Comparison of ENCODE assay signal across 13 mouse cellular contexts in the genomic region with DNA sequence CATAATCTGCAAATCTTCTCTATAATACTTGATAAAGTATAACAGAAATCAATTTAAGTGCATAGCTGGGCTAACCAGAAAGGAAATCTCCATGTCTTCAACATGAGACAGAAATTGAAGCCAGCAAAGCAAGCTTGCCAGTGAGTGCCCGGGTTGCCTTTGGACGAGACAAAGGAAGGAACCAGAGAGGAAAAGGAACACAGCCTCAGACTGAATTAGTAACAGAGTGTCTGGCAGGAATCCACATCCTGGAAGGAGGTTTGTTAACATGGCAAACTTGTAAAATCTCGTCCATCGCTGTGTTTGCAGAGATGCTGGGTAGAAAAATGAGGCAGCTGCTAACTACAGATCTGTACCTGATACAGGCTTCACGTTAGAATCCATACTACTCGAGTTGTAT.
DNase-seq lines count a peak whose midpoint lies in the region; ATAC-seq and TF ChIP-seq lines count a peak whose summit lies in the region.
"Had no signal": no experiment of that assay in that cellular context is flagged by ENCODE, and none has a peak within 500 bp of the region (broad histone marks: within the 10 kb centered on the region; RNA-seq: fewer than 3 reads in every experiment).

No protein-coding gene starts in this region.

- no peaks in the 10 kb centered on the region for H3K9me3 ChIP-seq in kidney, postnatal 0 days (replicated peaks; ENCODE audit: low read length)
- no peaks in the 10 kb centered on the region for H3K9me3 ChIP-seq in midbrain, postnatal 0 days (ENCODE audit: low read length)
- no peaks in the 10 kb centered on the region for H3K9me3 ChIP-seq in midbrain, embryonic 13.5 days
- no peaks in the 10 kb centered on the region for H3K9me3 ChIP-seq in intestine, embryonic 16.5 days (ENCODE audit: control insufficient read depth, low read length)
- H3K9me3 ChIP-seq: embryonic facial prominence, embryonic 12.5 days; forebrain, embryonic 13.5 days; heart, embryonic 15.5 days; hindbrain, embryonic 15.5 days had no signal

- H3K9ac ChIP-seq in kidney, postnatal 0 days (ENCODE audit: low read depth, low read length), result no peak overlapping the region
- H3K9ac ChIP-seq in midbrain, postnatal 0 days (replicated peaks; ENCODE audit: low read length, poor library complexity, severe bottlenecking), result no peak overlapping the region
- H3K9ac ChIP-seq in midbrain, embryonic 13.5 days (replicated peaks), result no peak overlapping the region
- no peak overlapping the region for H3K9ac ChIP-seq in intestine, embryonic 16.5 days (ENCODE audit: low read depth, low read length)
- H3K9ac ChIP-seq: embryonic facial prominence, embryonic 12.5 days; forebrain, embryonic 13.5 days; heart, embryonic 15.5 days; hindbrain, embryonic 15.5 days had no signal

- H3K4me2 ChIP-seq in kidney, postnatal 0 days (ENCODE audit: low read length), result no peak overlapping the region
- H3K4me2 ChIP-seq in midbrain, postnatal 0 days (ENCODE audit: low read depth, low read length, poor library complexity, severe bottlenecking), result no peak overlapping the region
- no peak overlapping the region for H3K4me2 ChIP-seq in midbrain, embryonic 13.5 days (replicated peaks)
- H3K4me2 ChIP-seq in intestine, embryonic 16.5 days (ENCODE audit: low read depth, low read length), result no peak overlapping the region
- H3K4me2 ChIP-seq: embryonic facial prominence, embryonic 12.5 days; forebrain, embryonic 13.5 days; heart, embryonic 15.5 days; hindbrain, embryonic 15.5 days had no signal

- ATAC-seq in kidney, postnatal 0 days (replicated peaks; ENCODE audit: low FRiP score, low read depth), result no peak
- no peak for ATAC-seq in midbrain, postnatal 0 days (ENCODE audit: low FRiP score)
- no peak for ATAC-seq in midbrain, embryonic 13.5 days
- no peak for ATAC-seq in intestine, embryonic 16.5 days
- ATAC-seq: forebrain, embryonic 13.5 days had no signal

- no peak overlapping the region for H3K27ac ChIP-seq in kidney, postnatal 0 days
- H3K27ac ChIP-seq in midbrain, postnatal 0 days (ENCODE audit: low read depth, low read length), result no peak overlapping the region
- H3K27ac ChIP-seq in midbrain, embryonic 13.5 days, result no peak overlapping the region
- no peak overlapping the region for H3K27ac ChIP-seq in intestine, embryonic 16.5 days (ENCODE audit: low read length)
- H3K27ac ChIP-seq: embryonic facial prominence, embryonic 12.5 days; forebrain, embryonic 13.5 days; heart, embryonic 15.5 days; hindbrain, embryonic 15.5 days had no signal

- H3K27me3 ChIP-seq in kidney, postnatal 0 days (ENCODE audit: insufficient read depth, low read length), result no peaks in the 10 kb centered on the region
- no peaks in the 10 kb centered on the region for H3K27me3 ChIP-seq in midbrain, postnatal 0 days (ENCODE audit: insufficient read depth, low read length)
- no peaks in the 10 kb centered on the region for H3K27me3 ChIP-seq in midbrain, embryonic 13.5 days
- no peaks in the 10 kb centered on the region for H3K27me3 ChIP-seq in intestine, embryonic 16.5 days (replicated peaks; ENCODE audit: control insufficient read depth, insufficient read depth, low read length)
- H3K27me3 ChIP-seq: embryonic facial prominence, embryonic 12.5 days; forebrain, embryonic 13.5 days; heart, embryonic 15.5 days; hindbrain, embryonic 15.5 days had no signal

- peak; percentile 11 to 40 for DNase-seq in cerebellum, postnatal 14 days
- no peak for DNase-seq in cerebellum, adult 11-12 months
- DNase-seq in kidney, postnatal 0 days (ENCODE audit: low spot score), result peak; percentile 10
- no peak for DNase-seq in kidney, adult 11 months
- peak; percentile 54 for DNase-seq in midbrain, postnatal 0 days (ENCODE audit: low spot score)
- DNase-seq in right cerebral cortex, postnatal 14 days, result peak; percentile 14
- DNase-seq: gastrocnemius, postnatal 36 days had no signal

- WGBS in kidney, postnatal 0 days, result 69% methylated on average over 6 of the region's 6 CpGs
- WGBS in midbrain, postnatal 0 days, result 68% methylated on average over 6 of the region's 6 CpGs
- WGBS in midbrain, embryonic 13.5 days, result 71% methylated on average over 6 of the region's 6 CpGs
- WGBS in intestine, embryonic 16.5 days, result 60% methylated on average over 6 of the region's 6 CpGs

- no peak for TF ChIP-seq CTCF in kidney, postnatal 0 days (IDR thresholded peaks at IDR 0.05; ENCODE audit: low read depth)
- TF ChIP-seq CTCF in midbrain, postnatal 0 days (IDR thresholded peaks at IDR 0.05), result no peak

- no peak overlapping the region for H3K4me3 ChIP-seq in kidney, postnatal 0 days (replicated peaks; ENCODE audit: low read depth, low read length)
- H3K4me3 ChIP-seq in midbrain, postnatal 0 days (ENCODE audit: low read depth, low read length), result no peak overlapping the region
- H3K4me3 ChIP-seq in midbrain, embryonic 13.5 days (replicated peaks), result no peak overlapping the region
- H3K4me3 ChIP-seq in intestine, embryonic 16.5 days (ENCODE audit: low read length), result no peak overlapping the region
- H3K4me3 ChIP-seq: embryonic facial prominence, embryonic 12.5 days; forebrain, embryonic 13.5 days; heart, embryonic 15.5 days; hindbrain, embryonic 15.5 days had no signal

- H3K4me1 ChIP-seq in kidney, postnatal 0 days (replicated peaks; ENCODE audit: insufficient read depth, low read length), result no peaks in the 10 kb centered on the region
- no peaks in the 10 kb centered on the region for H3K4me1 ChIP-seq in midbrain, postnatal 0 days (ENCODE audit: insufficient read depth, low read length)
- peaks cover 4% of the 10 kb centered on the region for H3K4me1 ChIP-seq in midbrain, embryonic 13.5 days (replicated peaks)
- H3K4me1 ChIP-seq in intestine, embryonic 16.5 days (ENCODE audit: control insufficient read depth, insufficient read depth, low read length), result no peaks in the 10 kb centered on the region
- H3K4me1 ChIP-seq: embryonic facial prominence, embryonic 12.5 days; heart, embryonic 15.5 days had no signal

- no peaks in the 10 kb centered on the region for H3K36me3 ChIP-seq in kidney, postnatal 0 days (ENCODE audit: insufficient read depth, low read length)
- H3K36me3 ChIP-seq in midbrain, postnatal 0 days (ENCODE audit: insufficient read depth, low read length), result no peaks in the 10 kb centered on the region
- H3K36me3 ChIP-seq in midbrain, embryonic 13.5 days, result no peaks in the 10 kb centered on the region
- no peaks in the 10 kb centered on the region for H3K36me3 ChIP-seq in intestine, embryonic 16.5 days (ENCODE audit: control insufficient read depth, insufficient read depth, low read length)
- H3K36me3 ChIP-seq: embryonic facial prominence, embryonic 12.5 days; heart, embryonic 15.5 days; hindbrain, embryonic 15.5 days had no signal

Comparison
In these comparisons a context has a peak if more than half of its experiments do, and no peak if none do; other contexts are left out.
1. DNase-seq: peak in cerebellum, postnatal 14 days (2 of 2), kidney, postnatal 0 days (single experiment), midbrain, postnatal 0 days (single experiment) and right cerebral cortex, postnatal 14 days (single experiment); none in cerebellum, adult 11-12 months (single experiment) and kidney, adult 11 months (single experiment).